Mouse (Mus musculus): ENCODE measurements around the gene Scn1b. TPM values are rescaled to one million over a fixed set of nuclear protein-coding genes. Genes with fewer than 3 reads are reported as not detected.

Gene Scn1b
- polyA plus RNA-seq, 1 experiment, result 0.17 TPM

- no peak for TF ChIP-seq GATA1 (IDR thresholded peaks at IDR 0.05; ENCODE audit: low read length)
These were observed 39.5 kb downstream of the Scn1b start for GRCm38 (mm10) chr7:31087262-31087661.

- TF ChIP-seq GATA1 (IDR thresholded peaks at IDR 0.05; ENCODE audit: low read length), result no peak
These were observed 40.5 kb downstream of the Scn1b start for GRCm38 (mm10) chr7:31086175-31086755.

DNA sequence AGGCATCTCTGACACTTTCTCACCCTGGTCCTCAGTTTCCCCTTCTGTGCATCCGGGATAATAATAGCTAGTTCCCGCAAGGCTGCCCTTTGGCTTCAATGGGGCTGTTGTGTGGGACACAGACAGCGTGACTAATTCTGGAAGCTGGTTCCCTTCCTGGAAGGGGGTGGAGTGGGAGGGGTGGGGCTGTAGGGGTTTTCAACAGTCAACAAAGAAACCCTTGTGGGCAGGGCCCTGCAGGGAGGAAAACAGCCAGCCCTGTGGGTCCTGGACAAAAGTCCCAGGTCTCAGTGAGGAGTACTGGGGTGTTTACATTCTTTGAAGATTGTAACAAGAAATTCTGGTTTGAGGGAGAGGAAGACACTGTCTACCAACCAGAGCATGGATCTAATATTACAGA is 41.6 kb downstream of the Scn1b start:
- no peak for TF ChIP-seq GATA1 (IDR thresholded peaks at IDR 0.05; ENCODE audit: low read length)

DNA sequence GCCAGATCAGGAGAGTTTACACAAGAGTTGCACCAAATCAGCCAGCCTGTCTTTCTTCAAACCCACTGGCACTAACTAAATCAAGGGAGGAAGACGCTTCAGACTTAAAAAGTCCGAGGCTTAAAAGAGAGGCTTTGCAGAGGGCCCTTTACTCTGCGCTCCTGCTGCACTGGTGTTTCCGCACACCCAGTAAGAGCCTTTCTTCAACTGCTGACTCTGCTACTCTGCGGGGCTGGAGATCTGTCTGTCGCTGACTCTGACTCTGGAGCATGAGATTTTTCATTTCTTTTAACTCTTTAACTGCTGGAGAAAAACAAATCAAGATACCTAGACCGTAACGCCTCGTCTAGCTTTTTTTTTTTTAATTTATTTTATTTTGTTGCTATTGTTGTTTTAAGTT is 42.7 kb downstream of the Scn1b start:
- TF ChIP-seq GATA1 (IDR thresholded peaks at IDR 0.05; ENCODE audit: low read length), result no peak

- no peak for TF ChIP-seq GATA1 (IDR thresholded peaks at IDR 0.05; ENCODE audit: low read length)
These were observed 43.8 kb downstream of the Scn1b start for GRCm38 (mm10) chr7:31082831-31083588.

DNA sequence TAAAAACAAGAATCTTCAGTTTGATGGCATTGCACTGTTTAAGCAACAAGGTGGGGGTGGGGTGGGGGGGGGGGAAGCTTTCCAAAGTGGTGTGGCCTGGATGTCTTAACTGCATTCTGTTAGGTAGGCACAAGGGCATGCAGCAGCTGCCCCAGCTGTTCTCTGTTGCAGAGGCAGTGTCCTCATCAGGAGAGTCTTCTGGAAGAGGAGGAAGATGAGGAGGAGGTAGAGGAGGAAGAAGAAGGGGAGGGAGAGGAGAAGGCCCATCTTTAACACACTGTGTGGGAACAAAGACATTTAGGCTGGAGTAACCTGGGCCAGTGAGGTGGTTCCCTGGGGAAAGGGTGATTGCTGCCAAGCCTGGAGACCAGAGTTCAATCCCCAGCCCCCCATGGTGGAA is 44.7 kb downstream of the Scn1b start:
- TF ChIP-seq GATA1 (IDR thresholded peaks at IDR 0.05; ENCODE audit: low read length), result no peak

GRCm38 (mm10) chr7:31081106-31081505 is 45.7 kb downstream of the Scn1b start:
- no peak for TF ChIP-seq GATA1 (IDR thresholded peaks at IDR 0.05; ENCODE audit: low read length)

GRCm38 (mm10) chr7:31080611-31081010 is 46.2 kb downstream of the Scn1b start:
- no peak for TF ChIP-seq GATA1 (IDR thresholded peaks at IDR 0.05; ENCODE audit: low read length)

DNA sequence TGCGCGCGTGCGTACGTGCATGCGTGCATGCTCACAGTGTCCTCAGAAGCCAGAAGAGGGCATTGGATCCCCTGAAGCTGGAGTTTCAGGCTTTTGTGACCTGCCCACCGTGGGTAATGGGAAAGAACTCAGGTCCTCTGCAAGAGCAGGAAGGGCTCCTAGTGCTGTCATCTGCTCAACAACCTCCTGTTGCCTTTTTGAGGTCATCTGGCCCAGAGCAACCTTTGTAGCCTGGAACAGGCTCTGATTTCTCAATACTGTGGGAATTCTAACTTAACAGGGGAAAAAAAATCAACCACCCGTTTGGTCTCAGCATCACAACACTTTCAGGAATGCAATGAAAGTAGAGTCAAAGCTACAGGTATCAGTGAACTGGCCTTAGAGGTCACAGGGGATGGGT is 47.1 kb downstream of the Scn1b start:
- TF ChIP-seq GATA1 (IDR thresholded peaks at IDR 0.05; ENCODE audit: low read length), result no peak

GRCm38 (mm10) chr7:31077885-31078445 is 48.8 kb downstream of the Scn1b start:
- TF ChIP-seq GATA1 (IDR thresholded peaks at IDR 0.05; ENCODE audit: low read length), result no peak

- TF ChIP-seq GATA1 (IDR thresholded peaks at IDR 0.05; ENCODE audit: low read length), result no peak
These were observed 49.3 kb downstream of the Scn1b start for GRCm38 (mm10) chr7:31077470-31077869.

- TF ChIP-seq GATA1 (IDR thresholded peaks at IDR 0.05; ENCODE audit: low read length), result no peak
These were observed 50.3 kb downstream of the Scn1b start, which contains the start of gene Fxyd3 for GRCm38 (mm10) chr7:31076492-31076891. Gene Fxyd3, minus strand, starts transcription at chr7:31076704.

GRCm38 (mm10) chr7:31074713-31075069 is 52.1 kb downstream of the Scn1b start:
- no peak for TF ChIP-seq GATA1 (IDR thresholded peaks at IDR 0.05; ENCODE audit: low read length)

GRCm38 (mm10) chr7:31074061-31074712 is 52.6 kb downstream of the Scn1b start:
- TF ChIP-seq GATA1 (IDR thresholded peaks at IDR 0.05; ENCODE audit: low read length), result no peak

GRCm38 (mm10) chr7:31073546-31073945 is 53.3 kb downstream of the Scn1b start:
- TF ChIP-seq GATA1 (IDR thresholded peaks at IDR 0.05; ENCODE audit: low read length), result no peak

GRCm38 (mm10) chr7:31072326-31072725 is 54.5 kb downstream of the Scn1b start:
- TF ChIP-seq GATA1 (IDR thresholded peaks at IDR 0.05; ENCODE audit: low read length), result no peak
